In the genomic region with DNA sequence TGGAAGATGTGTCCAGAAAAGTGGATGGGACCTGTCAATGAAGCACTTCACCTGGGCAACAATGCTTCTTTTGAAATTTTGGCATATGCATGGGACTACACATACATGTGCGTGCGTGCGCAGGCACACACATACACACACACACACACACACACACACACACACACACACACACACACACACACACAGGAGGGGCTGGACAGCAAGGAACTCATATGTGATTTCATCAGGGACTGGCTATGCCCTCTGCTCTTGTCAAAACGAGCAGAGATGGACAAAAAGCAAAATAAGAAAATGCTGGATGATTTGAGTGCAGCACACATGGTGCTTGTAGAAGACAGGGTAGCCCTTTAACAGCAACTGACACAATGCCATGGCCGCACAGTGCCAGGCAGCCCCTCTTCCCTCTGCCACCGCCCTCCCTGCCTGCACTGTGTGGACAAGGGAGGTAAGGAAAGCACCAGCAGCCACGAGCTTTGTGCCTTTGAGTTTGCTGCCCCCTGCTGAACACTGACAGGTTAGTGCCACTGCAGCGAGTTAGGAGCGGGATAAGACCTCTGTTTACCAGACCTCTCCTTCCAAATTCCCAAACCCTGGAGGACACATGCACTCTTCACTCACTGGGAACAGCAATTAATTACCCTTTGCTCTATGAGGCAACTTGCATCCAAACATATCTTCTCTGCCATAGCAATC, we compare ENCODE assay signal across 9 mouse cellular contexts. TPM values are rescaled to one million over a fixed set of nuclear protein-coding genes. Genes with fewer than 3 reads are reported as not detected.
DNase-seq lines count a peak whose midpoint lies in the region; ATAC-seq lines count a peak whose summit lies in the region.
"Had no signal": no experiment of that assay in that cellular context is flagged by ENCODE, and none has a peak within 500 bp of the region (broad histone marks: within the 10 kb centered on the region; RNA-seq: fewer than 3 reads in every experiment).

No protein-coding gene starts in this region.

- no peak overlapping the region for H3K4me2 ChIP-seq in midbrain, embryonic 11.5 days
- no peak overlapping the region for H3K4me2 ChIP-seq in stomach, embryonic 15.5 days

- H3K9me3 ChIP-seq in midbrain, embryonic 11.5 days (ENCODE audit: control insufficient read depth, low read length), result no peaks in the 10 kb centered on the region
- no peaks in the 10 kb centered on the region for H3K9me3 ChIP-seq in stomach, embryonic 15.5 days

- H3K36me3 ChIP-seq in midbrain, embryonic 11.5 days (ENCODE audit: control insufficient read depth, insufficient read depth, low read length), result no peaks in the 10 kb centered on the region
- peaks cover 12% of the 10 kb centered on the region; the same call in 1 of the 2 replicates for H3K36me3 ChIP-seq in stomach, embryonic 15.5 days

- intact Hi-C loops in left cerebral cortex, postnatal 4 days (cut with DNase I), result no loop called here

- H3K27me3 ChIP-seq in midbrain, embryonic 11.5 days (ENCODE audit: control insufficient read depth, insufficient read depth, low read length), result no peaks in the 10 kb centered on the region
- no peaks in the 10 kb centered on the region for H3K27me3 ChIP-seq in stomach, embryonic 15.5 days (replicated peaks)

- peak; percentile 84 for ATAC-seq in common myeloid progenitor, adult 5-6 weeks (replicated peaks; ENCODE audit: low read depth, poor library complexity, severe bottlenecking)
- peak; percentile 66 for ATAC-seq in granulocyte monocyte progenitor cell, adult 5-6 weeks (replicated peaks; ENCODE audit: poor library complexity, severe bottlenecking)
- ATAC-seq in midbrain, embryonic 11.5 days (ENCODE audit: low FRiP score), result peak; percentile 87
- ATAC-seq in stomach, embryonic 15.5 days (ENCODE audit: insufficient read depth, low FRiP score, low read depth), result peak; percentile 66; the same call in 1 of the 2 replicates

- H3K27ac ChIP-seq in midbrain, embryonic 11.5 days (ENCODE audit: low read depth, low read length), result no peak overlapping the region
- H3K27ac ChIP-seq in stomach, embryonic 15.5 days, result no peak overlapping the region

- H3K9ac ChIP-seq in midbrain, embryonic 11.5 days (ENCODE audit: low read length), result no peak overlapping the region
- H3K9ac ChIP-seq in stomach, embryonic 15.5 days, result no peak overlapping the region

- no peaks in the 10 kb centered on the region for H3K4me1 ChIP-seq in midbrain, embryonic 11.5 days (ENCODE audit: control insufficient read depth, insufficient read depth, low read length)
- no peaks in the 10 kb centered on the region for H3K4me1 ChIP-seq in stomach, embryonic 15.5 days

- WGBS in midbrain, embryonic 11.5 days, result 51% methylated on average over 9 of the region's 9 CpGs
- 51% methylated on average over 9 of the region's 9 CpGs for WGBS in stomach, embryonic 15.5 days

- no peak overlapping the region for H3K4me3 ChIP-seq in midbrain, embryonic 11.5 days (ENCODE audit: low read depth, low read length)
- H3K4me3 ChIP-seq in stomach, embryonic 15.5 days (replicated peaks), result no peak overlapping the region
- H3K4me3 ChIP-seq: erythroblast, embryonic 14.5 days had no signal

- peak; percentile 7 to 13 for DNase-seq in urinary bladder, postnatal 36 days (ENCODE audit: low spot score in 2 of 2)
- no peak for DNase-seq in urinary bladder, adult 18-20 months (ENCODE audit: low spot score in 2 of 2)
- peak; percentile 53 for DNase-seq in kidney, adult 18-20 months
- DNase-seq in left cerebral cortex, postnatal 4 days, result peak; percentile 84
- peak; percentile 95 for DNase-seq in midbrain, embryonic 11.5 days (ENCODE audit: low spot score, missing footprints)

RNA-seq across cellular contexts. Expression of a gene that starts 32.7 kb away (rescaled TPM):
- total RNA-seq in common myeloid progenitor, adult 5-6 weeks (2017), result 10.1 and 12.8 TPM in 2 replicates
- total RNA-seq in granulocyte monocyte progenitor cell, adult 5-6 weeks (2014; fragmentation: Nextera tagmentation), result 17.0 and 27.6 TPM in 2 replicates
- 9.0 and 11.8 TPM in 2 replicates for total RNA-seq in granulocyte monocyte progenitor cell, adult 5-6 weeks (2017)
- 10 to 100 TPM; 42.6 to 44.5 TPM for total RNA-seq in left cerebral cortex, postnatal 4 days (2021)
- polyA plus RNA-seq in midbrain, embryonic 11.5 days (2014; fragmentation: Nextera tagmentation; extraction: Ambion mirVana), result 13.3 and 13.8 TPM in 2 replicates
- 8.0 and 9.8 TPM in 2 replicates for polyA plus RNA-seq in stomach, embryonic 15.5 days (2015; fragmentation: Nextera tagmentation; extraction: Ambion mirVana)

RNA-seq across cellular contexts. Expression of a gene that starts 32.7 kb away (rescaled TPM):
- total RNA-seq in common myeloid progenitor, adult 5-6 weeks (2017), result 21.3 and 26.4 TPM in 2 replicates
- total RNA-seq in granulocyte monocyte progenitor cell, adult 5-6 weeks (2014; fragmentation: Nextera tagmentation), result 9.7 and 12.7 TPM in 2 replicates
- 19.9 and 20.8 TPM in 2 replicates for total RNA-seq in granulocyte monocyte progenitor cell, adult 5-6 weeks (2017)
- total RNA-seq in left cerebral cortex, postnatal 4 days (2021), result 10 to 100 TPM; 24.6 to 26.6 TPM
- polyA plus RNA-seq in midbrain, embryonic 11.5 days (2014; fragmentation: Nextera tagmentation; extraction: Ambion mirVana), result 41.7 and 48.1 TPM in 2 replicates
- 27.2 TPM in 2 replicates for polyA plus RNA-seq in stomach, embryonic 15.5 days (2015; fragmentation: Nextera tagmentation; extraction: Ambion mirVana)

Comparison
In these comparisons a context has a peak if more than half of its experiments do, and no peak if none do; other contexts are left out.
1. DNase-seq: peak in urinary bladder, postnatal 36 days (2 of 2), kidney, adult 18-20 months (single experiment), left cerebral cortex, postnatal 4 days (single experiment) and midbrain, embryonic 11.5 days (single experiment); none in urinary bladder, adult 18-20 months (0 of 2).
2. Peak in every context shown above with its lines, with median percentiles within 50 percentile points of each other: ATAC-seq.